Mouse (Mus musculus) heart, embryonic 15.5 days (tissue): ENCODE results near the gene Neurog3. TPM values are rescaled to one million over a fixed set of nuclear protein-coding genes. Genes with fewer than 3 reads are reported as not detected.

Experiments
- ATAC-seq: fragments of 200-750 bp; cut with Nextera tagmentation; replicated peaks from 2 replicates; pipeline ENCODE4 v1.8.0; 2017; ENCODE audit warnings: low read depth, moderate TSS enrichment; ENCODE audit not compliant: insufficient number of reproducible peaks, insufficient read depth, low FRiP score
- H3K27ac ChIP-seq: fragments of 300-500 bp; sonication (generic); 2 replicates; pipeline ENCODE4 v1.5.1; 2015; ENCODE audit warnings: mild to moderate bottlenecking, inconsistent platforms
- H3K27me3 ChIP-seq: fragments of 300-500 bp; sonication (generic); 2 replicates; pipeline ENCODE4 v1.6.1; 2015; ENCODE audit warnings: inconsistent platforms
- H3K36me3 ChIP-seq: fragments of 300-500 bp; sonication (generic); 2 replicates; pipeline ENCODE4 v1.6.1; 2015; ENCODE audit warnings: mild to moderate bottlenecking, inconsistent platforms
- H3K4me1 ChIP-seq: fragments of 300-500 bp; sonication (generic); replicated peaks from 2 replicates; pipeline ENCODE4 v1.6.1; 2015; ENCODE audit warnings: inconsistent platforms
- H3K4me2 ChIP-seq: fragments of 300-500 bp; sonication (generic); 2 replicates; pipeline ENCODE4 v1.6.1; 2015; ENCODE audit warnings: inconsistent platforms, mild to moderate bottlenecking, moderate library complexity
- H3K4me3 ChIP-seq: fragments of 300-500 bp; sonication (generic); 2 replicates; pipeline ENCODE4 v1.5.1; 2015; ENCODE audit warnings: mild to moderate bottlenecking, inconsistent platforms
- H3K9ac ChIP-seq: fragments of 300-500 bp; sonication (generic); 2 replicates; pipeline ENCODE4 v1.6.1; 2015; ENCODE audit warnings: mild to moderate bottlenecking, inconsistent platforms
- H3K9me3 ChIP-seq: fragments of 300-500 bp; sonication (generic); replicated peaks from 2 replicates; pipeline ENCODE4 v1.6.1; 2016; ENCODE audit warnings: inconsistent platforms
- WGBS: fragments of 180-500 bp; shearing (Covaris S2); methylation state at CpG from one replicate; pipeline ENCODE4 v1.1.7; 2015; ENCODE audit warnings: mixed read lengths; 5-methylcytosine and 5-hydroxymethylcytosine counted together
- polyA plus RNA-seq: library from polyadenylated mRNA; unstranded; fragments of >200 nt; fragmentation: Nextera tagmentation; extraction: Ambion mirVana; gene quantifications from 2 replicates; pipeline ENCODE4 v1.2.1, GENCODE M21; 2015

The Neurog3 gene
- polyA plus RNA-seq, 1 experiment from 2014 or later = not detected

DNA sequence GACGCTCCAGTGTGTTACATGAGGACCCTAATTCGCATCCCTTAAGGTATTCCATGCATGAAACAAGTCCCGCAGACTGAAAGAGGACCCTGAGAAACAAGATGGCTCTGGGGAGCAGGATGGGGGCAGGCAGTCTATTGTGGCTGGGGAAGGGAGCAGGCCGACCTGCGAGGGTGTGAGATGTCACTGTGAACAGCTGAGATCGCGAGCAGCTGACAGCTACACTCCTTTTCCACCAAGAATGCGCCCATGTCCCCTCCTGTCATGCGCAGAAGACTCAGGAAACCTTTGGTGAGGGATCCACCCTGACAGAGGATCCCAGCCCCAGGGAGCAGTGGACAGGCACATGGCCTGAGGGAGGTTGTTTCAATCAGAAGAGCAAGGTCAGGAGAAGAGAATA is 25.8 kb upstream of the Neurog3 start:
- Histone ChIP-seq H3K9ac (no peak overlapping the region), H3K27me3 (peaks cover 80% of the 10 kb centered on the region), H3K27ac (no peak overlapping the region), H3K4me3 (no peak overlapping the region), H3K4me2 (no peak overlapping the region), H3K4me1 (peaks cover 8% of the 10 kb centered on the region), H3K36me3 (no peaks in the 10 kb centered on the region), H3K9me3 (no peaks in the 10 kb centered on the region)
- no peak for ATAC-seq
- WGBS = 68% methylated on average over 9 of the region's 9 CpGs

GRCm38 (mm10) chr10:62110504-62111206 is 22.2 kb upstream of the Neurog3 start:
- Histone ChIP-seq H3K4me3 (peak overlapping the region; percentile 68), H3K27ac (no peak overlapping the region), H3K9me3 (no peaks in the 10 kb centered on the region), H3K36me3 (no peaks in the 10 kb centered on the region), H3K4me1 (peaks cover 8% of the 10 kb centered on the region), H3K9ac (peak overlapping the region; percentile 70), H3K27me3 (peaks cover 68% of the 10 kb centered on the region), H3K4me2 (peak overlapping the region; percentile 95)
- 1% methylated on average over 57 of the region's 57 CpGs for WGBS
- peak; percentile 55 for ATAC-seq

GRCm38 (mm10) chr10:62111207-62111576 is 21.7 kb upstream of the Neurog3 start:
- Histone ChIP-seq H3K36me3 (no peaks in the 10 kb centered on the region), H3K9ac (no peak overlapping the region), H3K27me3 (peaks cover 68% of the 10 kb centered on the region), H3K27ac (no peak overlapping the region), H3K4me1 (peaks cover 8% of the 10 kb centered on the region), H3K4me2 (peak overlapping the region; percentile 95), H3K4me3 (peak overlapping the region; percentile 68), H3K9me3 (no peaks in the 10 kb centered on the region)
- WGBS = 40% methylated on average over 6 of the region's 6 CpGs
- ATAC-seq = no peak

- Histone ChIP-seq H3K4me3 (no peak overlapping the region), H3K36me3 (no peaks in the 10 kb centered on the region), H3K4me1 (peaks cover 8% of the 10 kb centered on the region), H3K27ac (no peak overlapping the region), H3K27me3 (peaks cover 47% of the 10 kb centered on the region), H3K9ac (no peak overlapping the region), H3K4me2 (no peak overlapping the region), H3K9me3 (no peaks in the 10 kb centered on the region)
- ATAC-seq = no peak
- WGBS = 71% methylated on average over 9 of the region's 9 CpGs
Measured at GRCm38 (mm10) chr10:62113865-62114647, 18.8 kb upstream of the Neurog3 start.

DNA sequence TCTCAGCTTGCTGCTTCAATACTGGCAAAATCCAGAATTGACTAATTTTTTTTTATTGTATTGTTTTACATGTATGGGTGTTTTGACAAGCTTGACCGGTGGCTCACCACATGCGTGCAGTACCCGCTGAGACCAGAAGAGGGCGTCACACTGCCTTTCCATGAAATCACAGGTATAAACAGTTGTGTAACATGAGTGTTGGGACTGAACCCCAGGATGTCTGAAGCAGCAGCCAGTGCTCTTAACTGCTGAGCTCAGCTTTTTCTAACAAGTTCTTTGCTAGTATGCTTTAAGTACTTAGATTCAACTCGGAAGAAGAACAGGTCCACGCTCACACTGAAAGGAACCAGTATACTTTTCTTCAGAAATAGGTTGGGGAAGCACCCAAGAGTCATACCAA is 5.8 kb upstream of the Neurog3 start:
- Histone ChIP-seq H3K36me3 (no peaks in the 10 kb centered on the region), H3K27ac (no peak overlapping the region), H3K9me3 (no peaks in the 10 kb centered on the region), H3K4me1 (no peaks in the 10 kb centered on the region), H3K4me3 (no peak overlapping the region), H3K9ac (no peak overlapping the region), H3K27me3 (peaks cover 74% of the 10 kb centered on the region), H3K4me2 (no peak overlapping the region)
- 45% methylated on average over 6 of the region's 6 CpGs for WGBS
- no peak for ATAC-seq

DNA sequence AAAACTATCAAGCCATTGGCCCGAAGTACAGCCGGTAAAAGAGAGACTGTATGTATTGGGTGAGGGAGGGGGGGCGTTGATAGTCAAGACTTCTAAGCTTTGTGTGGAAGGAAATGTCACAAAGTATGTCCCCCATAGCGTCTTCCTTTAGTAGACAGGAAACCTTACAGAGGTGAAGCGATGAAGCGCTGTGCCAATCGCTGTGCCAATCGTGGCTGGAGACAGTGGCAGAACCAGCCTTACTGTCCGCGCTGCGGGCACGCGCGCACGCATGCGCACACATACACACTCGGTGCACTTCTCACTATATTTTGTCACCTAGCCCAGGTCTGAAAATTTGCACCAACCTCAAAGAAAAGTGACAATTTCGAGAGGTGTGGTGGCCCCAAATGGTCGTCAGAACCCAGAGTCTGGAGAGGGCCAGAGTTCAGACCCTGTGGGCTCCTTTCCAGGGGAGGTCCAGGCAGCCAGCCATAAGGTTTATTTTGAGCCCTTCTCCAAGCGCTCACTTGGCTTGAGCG is 5.1 kb upstream of the Neurog3 start:
- peaks cover 80% of the 10 kb centered on the region for H3K27me3 ChIP-seq
- no peak overlapping the region for H3K9ac ChIP-seq
- peaks cover 4% of the 10 kb centered on the region for H3K4me1 ChIP-seq
- no peak for ATAC-seq
- no peak overlapping the region for H3K4me2 ChIP-seq
- H3K9me3 ChIP-seq = no peaks in the 10 kb centered on the region
- 35% methylated on average over 21 of the region's 21 CpGs for WGBS
- no peak overlapping the region for H3K4me3 ChIP-seq
- no peak overlapping the region for H3K27ac ChIP-seq
- H3K36me3 ChIP-seq = no peaks in the 10 kb centered on the region

- Histone ChIP-seq H3K27ac (no peak overlapping the region), H3K9me3 (no peaks in the 10 kb centered on the region), H3K4me2 (no peak overlapping the region), H3K27me3 (peaks cover 87% of the 10 kb centered on the region), H3K4me3 (no peak overlapping the region), H3K9ac (no peak overlapping the region), H3K4me1 (peaks cover 10% of the 10 kb centered on the region), H3K36me3 (no peaks in the 10 kb centered on the region)
- no peak for ATAC-seq
- 1% methylated on average over 29 of the region's 32 CpGs for WGBS
Measured at GRCm38 (mm10) chr10:62128316-62128951, 4.5 kb upstream of the Neurog3 start.

- H3K9ac ChIP-seq = no peak overlapping the region
- peaks cover 11% of the 10 kb centered on the region for H3K4me1 ChIP-seq
- WGBS = 8% methylated on average over 7 of the region's 8 CpGs
- H3K4me2 ChIP-seq = no peak overlapping the region
- no peak overlapping the region for H3K4me3 ChIP-seq
- H3K36me3 ChIP-seq = no peaks in the 10 kb centered on the region
- peaks cover 82% of the 10 kb centered on the region for H3K27me3 ChIP-seq
- H3K9me3 ChIP-seq = no peaks in the 10 kb centered on the region
- ATAC-seq = no peak
- no peak overlapping the region for H3K27ac ChIP-seq
Measured at GRCm38 (mm10) chr10:62135696-62136470, 3.0 kb downstream of the Neurog3 start.

GRCm38 (mm10) chr10:62137150-62137549 is 4.3 kb downstream of the Neurog3 start:
- Histone ChIP-seq H3K27ac (no peak overlapping the region), H3K4me1 (peaks cover 11% of the 10 kb centered on the region), H3K9me3 (no peaks in the 10 kb centered on the region), H3K27me3 (peaks cover 76% of the 10 kb centered on the region), H3K36me3 (no peaks in the 10 kb centered on the region), H3K9ac (no peak overlapping the region), H3K4me3 (no peak overlapping the region), H3K4me2 (no peak overlapping the region)
- no peak for ATAC-seq
- WGBS = 17% methylated on average over 4 of the region's 4 CpGs

DNA sequence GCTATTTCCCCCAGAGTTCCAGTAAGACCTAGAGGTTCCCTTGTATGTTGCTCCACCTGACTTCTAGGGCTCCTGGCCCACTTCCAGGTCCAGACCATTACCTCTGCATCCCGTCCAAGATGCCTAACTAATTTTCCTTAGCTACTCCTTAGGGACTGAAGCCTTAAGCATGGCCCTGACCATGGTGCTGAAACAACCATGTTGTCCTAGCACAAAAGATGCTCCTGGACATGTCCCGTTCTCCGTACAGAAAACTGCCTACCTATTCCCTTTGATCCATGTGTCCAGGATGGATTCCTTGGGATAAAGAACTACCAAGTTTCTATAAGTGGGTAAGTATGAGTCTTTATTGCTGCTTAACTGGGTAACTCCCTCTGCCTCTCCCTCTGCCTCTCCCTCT is 5.2 kb downstream of the Neurog3 start:
- H3K27ac ChIP-seq = no peak overlapping the region
- H3K9me3 ChIP-seq = no peaks in the 10 kb centered on the region
- WGBS = 23% methylated on average over 3 of the region's 3 CpGs
- H3K4me2 ChIP-seq = no peak overlapping the region
- H3K9ac ChIP-seq = no peak overlapping the region
- H3K36me3 ChIP-seq = no peaks in the 10 kb centered on the region
- peaks cover 5% of the 10 kb centered on the region; the same call in 1 of the 2 replicates for H3K4me1 ChIP-seq
- H3K27me3 ChIP-seq = peaks cover 67% of the 10 kb centered on the region
- ATAC-seq = no peak
- H3K4me3 ChIP-seq = no peak overlapping the region

GRCm38 (mm10) chr10:62143820-62144219 is 10.9 kb downstream of the Neurog3 start, which contains the start of gene Fam241b:
Gene Fam241b (minus strand): TSS chr10:62143920.
- no peaks in the 10 kb centered on the region for H3K36me3 ChIP-seq
- H3K27ac ChIP-seq = no peak within 1 kb of the TSS
- WGBS = 48% methylated on average over 8 of the region's 8 CpGs
- H3K9me3 ChIP-seq = no peaks in the 10 kb centered on the region
- no peak for ATAC-seq
- no peaks in the 10 kb centered on the region for H3K4me1 ChIP-seq
- H3K4me2 ChIP-seq = no peak within 1 kb of the TSS
- no peak within 1 kb of the TSS for H3K9ac ChIP-seq
- H3K27me3 ChIP-seq = peaks cover 23% of the 10 kb centered on the region; the same call in 1 of the 2 replicates
- H3K4me3 ChIP-seq = no peak within 1 kb of the TSS
